Mouse (Mus musculus) E14TG2a.4 (cell line): ENCODE measurements around the gene Dscaml1.

Source experiments
- H3K27me3 ChIP-seq: 2 replicates; pipeline ENCODE4 v1.6.1; 2014; ENCODE audit warnings: low read length, control low read depth; ENCODE audit not compliant: insufficient read depth
- H3K36me3 ChIP-seq: 2 replicates; pipeline ENCODE4 v1.6.1; 2014; ENCODE audit warnings: low read length, control low read depth; ENCODE audit not compliant: insufficient read depth
- H3K4me1 ChIP-seq: replicated peaks from 2 replicates; pipeline ENCODE4 v1.6.1; 2014; ENCODE audit warnings: low read depth, low read length, control low read depth
- H3K4me3 ChIP-seq: replicated peaks from 2 replicates; pipeline ENCODE4 v1.5.1; 2014; ENCODE audit warnings: mild to moderate bottlenecking, low read length
- H3K9me3 ChIP-seq: 2 replicates; pipeline ENCODE4 v1.6.1; 2014; ENCODE audit warnings: low read length, control low read depth
- CTCF ChIP-seq: conservative IDR thresholded peaks from 2 replicates; pipeline ENCODE4 v1.5.1; 2014; ENCODE audit warnings: low read length
- NANOG ChIP-seq: IDR thresholded peaks from 2 replicates; pipeline ENCODE4 v1.6.1; 2014; ENCODE audit warnings: borderline replicate concordance, low read length, mixed read lengths
- POU5F1 ChIP-seq: IDR thresholded peaks from 2 replicates; pipeline ENCODE4 v1.6.1; 2014; ENCODE audit warnings: low read length, borderline replicate concordance

Dscaml1 gene

GRCm38 (mm10) chr9:45426456-45426855 lies at the start of gene Dscaml1:
Dscaml1 (plus strand) TSS chr9:45426628.
- Histone ChIP-seq H3K4me1 (peaks cover 17% of the 10 kb centered on the region), H3K4me3 (no peak within 1 kb of the TSS), H3K36me3 (no peaks in the 10 kb centered on the region), H3K27me3 (peaks cover 44% of the 10 kb centered on the region), H3K9me3 (no peaks in the 10 kb centered on the region)
- TF ChIP-seq CTCF (no peak), NANOG (no peak), POU5F1 (no peak)

GRCm38 (mm10) chr9:45376883-45377282 lies 49.5 kb upstream of the Dscaml1 start:
- no peaks in the 10 kb centered on the region for H3K9me3 ChIP-seq
- H3K4me3 ChIP-seq = no peak overlapping the region
- no peak for TF ChIP-seq NANOG
- no peak for TF ChIP-seq POU5F1
- no peak for TF ChIP-seq CTCF
- H3K36me3 ChIP-seq = peaks cover 95% of the 10 kb centered on the region
- peaks cover 100% of the 10 kb centered on the region for H3K4me1 ChIP-seq
- H3K27me3 ChIP-seq = no peaks in the 10 kb centered on the region

GRCm38 (mm10) chr9:45380411-45381251 lies 45.8 kb upstream of the Dscaml1 start:
- Histone ChIP-seq H3K4me3 (no peak overlapping the region), H3K36me3 (peaks cover 92% of the 10 kb centered on the region), H3K9me3 (no peaks in the 10 kb centered on the region), H3K4me1 (peaks cover 94% of the 10 kb centered on the region), H3K27me3 (no peaks in the 10 kb centered on the region)
- TF ChIP-seq CTCF (no peak), POU5F1 (no peak), NANOG (no peak)

- no peak for TF ChIP-seq CTCF
- TF ChIP-seq NANOG = no peak
- Histone ChIP-seq H3K9me3 (no peaks in the 10 kb centered on the region), H3K27me3 (no peaks in the 10 kb centered on the region), H3K4me1 (peaks cover 87% of the 10 kb centered on the region), H3K36me3 (peaks cover 79% of the 10 kb centered on the region), H3K4me3 (no peak overlapping the region)
These were observed 44.1 kb upstream of the Dscaml1 start for GRCm38 (mm10) chr9:45382336-45382735.

- no peak overlapping the region for H3K4me3 ChIP-seq
- H3K9me3 ChIP-seq = no peaks in the 10 kb centered on the region
- H3K27me3 ChIP-seq = no peaks in the 10 kb centered on the region
- TF ChIP-seq CTCF (no peak), POU5F1 (no peak)
- H3K4me1 ChIP-seq = peaks cover 87% of the 10 kb centered on the region
- H3K36me3 ChIP-seq = peaks cover 74% of the 10 kb centered on the region
These were observed 43.6 kb upstream of the Dscaml1 start for GRCm38 (mm10) chr9:45382834-45383233.

GRCm38 (mm10) chr9:45383883-45384282 lies 42.5 kb upstream of the Dscaml1 start:
- Histone ChIP-seq H3K9me3 (no peaks in the 10 kb centered on the region), H3K4me1 (peaks cover 87% of the 10 kb centered on the region), H3K27me3 (no peaks in the 10 kb centered on the region), H3K36me3 (peaks cover 66% of the 10 kb centered on the region), H3K4me3 (no peak overlapping the region)
- no peak for TF ChIP-seq CTCF
- no peak for TF ChIP-seq NANOG

- Histone ChIP-seq H3K27me3 (no peaks in the 10 kb centered on the region), H3K4me3 (no peak overlapping the region), H3K4me1 (peaks cover 85% of the 10 kb centered on the region), H3K9me3 (no peaks in the 10 kb centered on the region), H3K36me3 (peaks cover 55% of the 10 kb centered on the region)
- TF ChIP-seq CTCF (no peak), POU5F1 (no peak), NANOG (no peak)
These were observed 39.7 kb upstream of the Dscaml1 start for GRCm38 (mm10) chr9:45386698-45387097.

GRCm38 (mm10) chr9:45388385-45388994 lies 37.9 kb upstream of the Dscaml1 start:
- Histone ChIP-seq H3K36me3 (peaks cover 51% of the 10 kb centered on the region), H3K9me3 (no peaks in the 10 kb centered on the region), H3K4me3 (no peak overlapping the region), H3K27me3 (no peaks in the 10 kb centered on the region), H3K4me1 (peaks cover 76% of the 10 kb centered on the region)
- TF ChIP-seq CTCF (peak; percentile 94), NANOG (no peak), POU5F1 (no peak)
